Comparison of ENCODE assay signal across 8 mouse cellular contexts in the genomic region with DNA sequence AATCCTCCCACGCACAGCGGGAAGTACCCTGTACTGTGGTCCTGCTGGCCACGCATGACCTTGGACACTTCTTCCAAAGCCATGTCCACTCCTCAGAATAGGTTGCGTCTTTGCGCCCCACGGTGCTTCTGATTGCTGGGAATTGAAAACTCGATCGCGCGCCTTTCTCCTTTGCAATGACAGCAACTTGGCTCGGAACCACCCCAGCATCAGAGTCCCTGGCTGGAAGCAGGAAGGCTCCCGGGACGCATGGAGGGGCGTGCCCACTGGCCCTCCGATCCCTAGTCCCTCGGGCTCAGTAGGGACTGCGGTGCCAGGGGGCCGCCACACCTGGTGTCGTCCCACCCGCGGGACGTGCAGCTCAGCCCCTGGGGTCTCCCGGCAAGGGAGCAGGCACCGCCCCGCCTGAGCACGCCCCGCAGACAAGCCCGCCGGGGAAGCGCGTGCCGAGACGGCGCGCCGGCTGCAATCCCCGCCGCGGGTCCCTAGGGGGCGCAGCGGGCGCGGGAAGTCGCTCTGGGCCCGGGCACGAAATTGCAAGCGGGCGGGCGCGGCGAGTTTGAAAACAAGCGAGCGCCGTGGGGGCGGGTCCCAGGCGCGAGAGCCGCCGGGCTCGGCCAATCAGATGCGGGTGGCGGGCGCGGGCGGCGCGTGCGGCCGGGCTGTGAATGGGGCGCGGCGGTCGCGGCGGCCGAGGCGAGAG. TPM values are rescaled to one million over a fixed set of nuclear protein-coding genes. Genes with fewer than 3 reads are reported as not detected.
DNase-seq lines count a peak whose midpoint lies in the region; ATAC-seq lines count a peak whose summit lies in the region.

Sdk1 (plus strand) TSS at position 650 of the 703 bp plus-strand sequence.

- intact Hi-C loops in left cerebral cortex, postnatal 14 days (cut with DNase I) = loop anchor here (5.0 kb wide), 2 partner anchors 369 to 1076 kb away; no protein-coding TSS in a partner anchor

- peaks cover 25% of the 10 kb centered on the region for H3K27me3 ChIP-seq in intestine, embryonic 15.5 days (replicated peaks)

- H3K36me3 ChIP-seq in intestine, embryonic 15.5 days = no peaks in the 10 kb centered on the region

- no peaks in the 10 kb centered on the region for H3K9me3 ChIP-seq in intestine, embryonic 15.5 days

- DNase-seq in adrenal gland, postnatal 14 days = peak; percentile 98
- DNase-seq in embryo, embryonic 11 days = peak; percentile 99
- peak; percentile 97 to 98 for DNase-seq in gastrocnemius, postnatal 4 days (ENCODE audit: low spot score in 2 of 2)
- peak; percentile 94 to 95 for DNase-seq in left cerebral cortex, postnatal 14 days (ENCODE audit: low spot score in 2 of 2)
- peak; percentile 95 for DNase-seq in right cerebral cortex, postnatal 25 days
- peak; percentile 98 for DNase-seq in urinary bladder, postnatal 25 days (ENCODE audit: low spot score)

- WGBS in intestine, embryonic 15.5 days = under 1% methylated on average over 76 of the region's 77 CpGs

- ATAC-seq in intestine, embryonic 15.5 days = peak; percentile 98
- peak; percentile 88 for ATAC-seq in megakaryocyte-erythroid progenitor cell, adult 5-6 weeks (replicated peaks; ENCODE audit: low FRiP score, low TSS enrichment, poor library complexity, severe bottlenecking)

- H3K4me2 ChIP-seq in intestine, embryonic 15.5 days (replicated peaks) = peak within 1 kb of the TSS; percentile 80

- peak within 1 kb of the TSS; percentile 77 for H3K9ac ChIP-seq in intestine, embryonic 15.5 days

- H3K4me1 ChIP-seq in intestine, embryonic 15.5 days (replicated peaks) = peaks cover 25% of the 10 kb centered on the region

- peak within 1 kb of the TSS; percentile 65 for H3K4me3 ChIP-seq in intestine, embryonic 15.5 days (replicated peaks)

- H3K27ac ChIP-seq in intestine, embryonic 15.5 days = 0 out of 2 replicates have a peak within 1 kb of the TSS, but pooled peaks have one; percentile 32

RNA-seq across cellular contexts. Expression of gene Sdk1, which starts in this region (rescaled TPM):
- total RNA-seq in adrenal gland, postnatal 14 days (2021) = 10.0 and 12.5 TPM in 2 replicates
- 10 to 100 TPM; 13.5 to 15.7 TPM for total RNA-seq in gastrocnemius, postnatal 4 days (2021)
- 2.5 and 2.7 TPM in 2 replicates for polyA plus RNA-seq in intestine, embryonic 15.5 days (2015; fragmentation: Nextera tagmentation; extraction: Ambion mirVana)
- total RNA-seq in left cerebral cortex, postnatal 14 days (2021) = 10 to 100 TPM; 14.0 to 15.4 TPM
- total RNA-seq in megakaryocyte-erythroid progenitor cell, adult 5-6 weeks (2014; fragmentation: Nextera tagmentation) = not detected in 2 replicates
- not detected in 2 replicates for total RNA-seq in megakaryocyte-erythroid progenitor cell, adult 5-6 weeks (2017)

Comparison
In these comparisons a context has a peak if more than half of its experiments do, and no peak if none do; other contexts are left out.
1. Peak in every context shown above with its lines: DNase-seq, ATAC-seq, H3K4me3 ChIP-seq and H3K27ac ChIP-seq.
2. RNA of gene Sdk1 (total RNA-seq): 13.5 to 15.7 TPM in gastrocnemius, postnatal 4 days, 14.0 to 15.4 TPM in left cerebral cortex, postnatal 14 days and 10.0 to 12.5 TPM in adrenal gland, postnatal 14 days; not detected in megakaryocyte-erythroid progenitor cell, adult 5-6 weeks; every median in the first group is over 10 times any median in the second.
3. Peak in ATAC-seq in megakaryocyte-erythroid progenitor cell, adult 5-6 weeks; RNA of the gene not detected or under 1 TPM.